ENCODE assay signal across 18 mouse cellular contexts in the genomic region with DNA sequence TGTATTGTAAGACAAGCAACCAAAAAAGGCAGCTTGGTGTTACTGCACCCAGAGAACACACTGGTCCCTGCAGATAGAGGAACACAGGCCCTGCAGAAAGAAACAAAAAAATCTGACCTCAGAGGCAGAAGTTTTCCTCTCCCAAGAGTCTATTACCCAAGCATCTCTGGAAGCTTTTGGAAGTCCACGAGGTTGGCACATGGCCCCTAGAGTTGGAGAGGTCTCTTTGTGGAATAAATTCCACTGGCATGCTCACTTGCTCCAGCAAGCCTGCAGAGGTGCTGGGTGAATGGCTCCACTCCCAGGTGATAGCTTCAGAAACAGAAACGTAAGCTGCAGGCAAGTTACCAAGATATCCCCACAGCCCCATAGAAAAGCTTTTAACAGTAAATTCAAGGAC.
DNase-seq lines count a peak whose midpoint lies in the region; ATAC-seq and TF ChIP-seq lines count a peak whose summit lies in the region.
"Had no signal": no experiment of that assay in that cellular context is flagged by ENCODE, and none has a peak within 500 bp of the region (broad histone marks: within the 10 kb centered on the region; RNA-seq: fewer than 3 reads in every experiment).

No protein-coding gene starts in this region.

- no peak for TF ChIP-seq POLR2A in lung, adult 2 months (IDR thresholded peaks at IDR 0.05; ENCODE audit: borderline replicate concordance, extremely low read depth, low read depth, low read length)

- no peak overlapping the region for H3K4me3 ChIP-seq in lung, adult 2 months (replicated peaks; ENCODE audit: extremely low read depth, low read depth, low read length)
- H3K4me3 ChIP-seq: embryonic facial prominence, embryonic 15.5 days; forebrain, embryonic 10.5 days; heart, embryonic 13.5 days; hindbrain, embryonic 13.5 days; limb, embryonic 12.5 days; liver, embryonic 13.5 days had no signal

- 53% methylated on average over 2 of the region's 2 CpGs for WGBS in lung, adult 2 months

- peak; percentile 14 for DNase-seq in adrenal gland, adult 2 months
- no peak for DNase-seq in adrenal gland, postnatal 4 days (ENCODE audit: low spot score in 2 of 2)
- peak; percentile 20 for DNase-seq in adrenal gland, postnatal 25 days
- peak; percentile 41 to 61 for DNase-seq in gastrocnemius, postnatal 36 days
- DNase-seq in lung, adult 2 months, result peak; percentile 4
- DNase-seq in spleen, postnatal 36 days (ENCODE audit: low spot score in 2 of 2), result no peak
- DNase-seq in ovary, postnatal 10 days (ENCODE audit: low spot score), result no peak
- DNase-seq: embryo, embryonic 11 days; liver, embryonic 13.5 days; thymus, adult 18-20 months had no signal

- no peaks in the 10 kb centered on the region for H3K4me1 ChIP-seq in lung, adult 2 months (ENCODE audit: control insufficient read depth, insufficient read depth, low read length)
- H3K4me1 ChIP-seq: embryonic facial prominence, embryonic 15.5 days; forebrain, embryonic 10.5 days; heart, embryonic 13.5 days; hindbrain, embryonic 13.5 days; limb, embryonic 12.5 days; liver, embryonic 13.5 days had no signal

- intact Hi-C loops in gastrocnemius, postnatal 36 days (cut with DNase I), result no loop called here

- ATAC-seq in frontal cortex, adult (ENCODE audit: low TSS enrichment), result no peak
- ATAC-seq: CD4-positive, CD25-positive, alpha-beta regulatory T cell, adult 4 months; intestine, embryonic 16.5 days had no signal

- no peak for TF ChIP-seq CTCF in lung, adult 2 months (IDR thresholded peaks at IDR 0.05; ENCODE audit: insufficient read depth, low read length)

Comparison
In these comparisons a context has a peak if more than half of its experiments do, and no peak if none do; other contexts are left out.
1. DNase-seq: peak in adrenal gland, adult 2 months (single experiment), adrenal gland, postnatal 25 days (single experiment), gastrocnemius, postnatal 36 days (2 of 2) and lung, adult 2 months (single experiment); none in adrenal gland, postnatal 4 days (0 of 2), spleen, postnatal 36 days (0 of 2) and ovary, postnatal 10 days (single experiment).